Mouse (Mus musculus) naive thymus-derived CD4-positive, alpha-beta T cell, adult 5 months (primary cell): ENCODE measurements around the gene Gm8922. TPM values are rescaled to one million over a fixed set of nuclear protein-coding genes. Genes with fewer than 3 reads are reported as not detected.

Source experiments
- polyA plus RNA-seq: library from polyadenylated mRNA; unstranded; fragments of 100-300 nt; shearing (Covaris generic); gene quantifications from one replicate; pipeline ENCODE4 v1.2.1, GENCODE M21; 2017

Gene Gm8922
- not detected for polyA plus RNA-seq

DNA sequence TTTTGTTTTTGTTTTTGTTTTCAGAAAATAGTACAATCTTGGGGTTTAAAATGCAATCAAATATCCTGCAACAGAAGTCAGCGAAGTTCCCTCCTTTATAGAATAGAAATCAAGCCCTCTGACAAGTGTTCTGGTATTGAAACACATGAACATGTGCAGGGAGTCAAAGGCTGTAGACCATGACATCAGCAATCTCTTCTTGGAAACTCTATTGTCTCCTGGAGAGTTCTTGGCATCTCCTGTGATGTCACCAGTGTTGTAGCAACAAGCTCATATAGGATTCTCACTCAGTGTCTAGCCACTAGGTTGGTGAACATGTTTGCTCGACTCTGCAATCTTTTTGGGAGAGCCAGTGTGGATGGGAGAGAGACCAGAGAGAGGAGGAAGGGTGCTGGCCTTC lies at the start of gene Gm8922:
Gm8922 (plus strand) TSS at position 301 of the 400 bp plus-strand sequence.

Other genes starting within 250 kb of the Gm8922 start
- not detected for gene Gm8906, start 179.3 kb upstream of the Gm8922 start, polyA plus RNA-seq
- gene Gm6460, start 87.0 kb upstream of the Gm8922 start, polyA plus RNA-seq: not detected
- not detected for gene Gm8926, start 88.6 kb downstream of the Gm8922 start, polyA plus RNA-seq
- gene Gm6465, start 163.6 kb downstream of the Gm8922 start, polyA plus RNA-seq: not detected
- gene 4933402N22Rik, start 236.1 kb downstream of the Gm8922 start, polyA plus RNA-seq: not detected